Mouse (Mus musculus): ENCODE data around the gene Zfp78.

GRCm38 (mm10) chr7:6384011-6384410 is 20.9 kb downstream of the Zfp78 start:
- TF ChIP-seq GATA1 (IDR thresholded peaks at IDR 0.05; ENCODE audit: borderline replicate concordance, low read length) (no peak), FLI1 (IDR thresholded peaks at IDR 0.05; ENCODE audit: low read length) (no peak)

Data from megakaryocyte, embryonic 14.5 days (primary cell).